Mouse (Mus musculus): ENCODE results near the gene Cyp2s1.

Cyp2s1 gene

GRCm38 (mm10) chr7:25816241-25816919 lies at the start of gene Cyp2s1:
Gene Cyp2s1 (minus strand): TSS chr7:25816913.
- peak; percentile 46 for DNase-seq (ENCODE audit: low spot score)

DNA sequence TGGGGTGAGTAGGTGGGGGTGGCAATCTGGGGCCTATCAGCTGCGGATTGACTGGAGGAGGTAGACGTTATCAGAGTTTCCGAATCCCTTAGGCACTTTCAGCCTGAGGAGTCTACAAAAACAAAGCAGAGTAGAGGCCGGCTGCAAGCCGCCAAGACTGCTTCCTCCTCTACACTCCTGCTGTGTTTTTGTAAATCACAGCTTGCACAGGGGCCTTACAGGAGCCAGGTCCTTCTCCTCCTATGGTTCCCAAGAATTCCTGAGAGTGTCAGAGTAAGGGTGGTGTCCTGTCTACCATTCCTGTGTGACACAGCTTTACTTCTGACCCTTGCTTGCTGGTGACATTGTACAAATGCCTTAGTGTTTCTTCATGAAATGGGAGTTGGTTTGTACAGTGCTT lies 48.1 kb upstream of the Cyp2s1 start:
- no peak for DNase-seq (ENCODE audit: low spot score)

GRCm38 (mm10) chr7:25863756-25864155 lies 47.0 kb upstream of the Cyp2s1 start:
- DNase-seq (ENCODE audit: low spot score), result no peak

DNA sequence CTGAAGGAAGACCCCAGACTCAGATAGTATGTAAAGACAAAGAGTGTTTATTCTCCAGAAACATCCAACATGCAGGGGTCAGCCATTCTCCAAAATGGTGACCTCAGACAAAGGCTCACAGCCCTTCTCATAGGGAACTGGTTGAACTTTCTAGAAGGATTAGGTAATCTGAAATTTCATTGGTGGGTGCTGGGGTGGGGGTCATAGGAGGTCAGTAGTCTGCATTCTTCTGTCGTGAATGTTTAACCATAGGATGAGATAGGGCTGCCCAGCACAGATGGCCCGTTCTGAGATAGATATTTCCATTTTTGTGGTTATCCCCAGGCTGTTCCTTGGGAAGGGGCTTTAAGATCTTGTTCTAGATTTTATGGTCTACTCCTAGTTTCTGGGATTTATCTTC lies 45.7 kb upstream of the Cyp2s1 start:
- DNase-seq (ENCODE audit: low spot score), result no peak

DNA sequence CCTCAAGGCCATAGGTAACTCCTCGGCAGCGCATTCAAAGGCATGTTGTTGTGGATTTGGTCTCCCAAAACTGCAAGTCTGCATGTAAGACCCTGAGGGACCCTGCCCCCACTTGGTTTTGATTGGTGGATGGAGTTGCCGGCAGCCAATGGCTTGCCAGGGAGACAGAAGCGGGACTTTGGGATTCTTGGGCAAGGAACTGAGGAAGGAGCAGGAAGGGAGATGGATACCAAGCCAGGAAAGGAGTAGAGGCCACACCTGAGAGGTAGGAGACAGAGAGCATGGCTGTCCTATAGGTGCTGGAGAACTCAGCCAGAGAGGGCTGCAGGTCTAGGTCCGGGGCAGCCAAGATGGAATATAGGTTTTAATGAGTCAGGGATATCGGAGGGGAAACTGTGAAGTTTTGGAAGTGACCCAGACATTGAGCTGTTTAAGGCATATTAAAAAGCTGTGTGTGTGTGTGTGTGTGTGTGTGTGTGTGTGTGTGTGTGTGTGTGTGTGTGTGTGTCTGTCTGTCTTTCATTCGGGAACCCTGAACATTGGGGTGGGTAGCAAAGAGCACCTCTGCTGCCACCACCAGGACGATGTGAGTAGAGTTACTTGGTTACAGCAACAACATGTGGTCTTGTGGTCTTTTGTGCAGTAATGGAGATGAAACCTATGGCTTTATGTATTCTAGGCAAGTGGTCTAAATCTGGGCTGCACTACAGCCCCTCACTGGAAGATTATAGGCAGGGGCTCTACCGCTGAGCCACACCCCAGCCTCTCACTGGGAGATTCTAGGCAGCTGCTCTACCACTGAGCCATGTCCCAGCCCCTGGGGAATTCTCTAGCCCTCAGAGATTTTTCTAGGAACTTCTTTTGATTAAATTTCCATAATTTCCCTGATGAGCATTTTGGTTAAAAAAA lies 43.5 kb upstream of the Cyp2s1 start:
- DNase-seq (ENCODE audit: low spot score), result peak; percentile 33

DNA sequence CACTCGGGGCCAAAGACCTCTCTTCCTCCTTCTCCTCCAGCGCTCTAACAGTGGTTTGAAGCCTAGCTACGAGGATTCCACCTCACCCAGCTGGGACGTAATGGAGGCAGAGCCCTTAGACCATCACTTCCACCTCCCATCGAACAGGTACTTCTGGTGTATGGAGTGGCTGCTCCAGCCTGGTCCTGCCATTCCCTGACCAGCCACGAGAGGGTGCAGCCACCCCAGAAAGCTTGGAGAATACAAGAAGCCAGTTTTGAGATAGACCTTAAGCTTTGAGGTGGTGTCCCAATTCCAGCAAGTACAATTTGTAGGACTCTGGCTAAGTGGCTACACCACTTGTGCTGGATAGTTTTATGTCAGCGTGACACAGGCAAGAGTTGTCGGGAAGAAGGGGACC lies 38.4 kb upstream of the Cyp2s1 start:
- no peak for DNase-seq (ENCODE audit: low spot score)

DNA sequence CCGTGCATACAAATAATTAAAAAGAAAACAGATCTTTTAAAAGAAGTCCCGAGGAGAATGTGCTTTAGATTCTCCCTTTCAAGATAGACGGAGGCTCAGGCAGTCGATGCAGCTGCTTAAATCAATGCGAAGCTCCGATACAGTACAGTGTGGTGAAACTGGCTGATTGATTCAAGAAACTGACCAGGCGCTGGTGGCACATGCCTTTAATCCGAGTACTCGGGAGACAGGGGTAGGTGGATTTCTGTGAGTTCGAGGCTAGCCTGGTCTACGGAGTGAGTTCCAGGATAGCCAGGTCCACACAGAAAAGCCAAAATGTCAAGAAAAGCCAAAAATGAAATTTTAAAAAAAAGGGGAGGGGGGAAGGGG lies 31.7 kb upstream of the Cyp2s1 start:
- DNase-seq (ENCODE audit: low spot score), result no peak

DNA sequence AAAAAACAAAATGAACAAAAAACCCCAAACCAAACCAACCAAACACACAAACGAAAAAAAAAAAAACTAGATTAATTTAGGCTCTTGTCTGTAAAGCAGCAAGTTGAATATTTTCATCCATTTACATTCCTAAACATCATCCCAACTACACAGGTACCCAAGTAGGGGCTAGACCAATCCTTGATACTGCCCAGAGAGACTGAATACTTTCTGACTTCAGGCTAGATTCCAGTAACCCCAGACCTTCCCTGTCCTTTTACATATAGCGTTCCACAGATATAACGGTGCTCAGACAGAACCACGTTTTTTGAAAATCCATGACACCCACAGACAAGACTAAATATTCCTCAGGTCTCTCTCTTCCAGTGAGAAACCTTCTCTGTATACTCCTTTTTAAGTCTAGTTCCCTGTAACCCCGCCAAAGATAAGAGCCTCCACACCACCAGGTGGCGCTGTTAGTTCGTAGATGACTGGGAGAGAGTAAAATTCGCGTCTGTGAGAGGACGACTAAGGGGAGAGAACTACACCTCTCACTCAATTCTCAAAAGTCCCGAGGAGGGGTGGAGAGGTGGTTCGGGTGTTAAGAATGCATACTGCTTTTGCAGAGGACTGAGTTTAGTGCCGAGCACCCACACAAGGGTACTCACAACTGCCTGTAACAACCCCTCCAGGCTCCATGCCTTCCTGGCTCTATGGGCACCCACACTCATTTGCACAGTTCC lies 31.2 kb upstream of the Cyp2s1 start:
- DNase-seq (ENCODE audit: low spot score), result no peak

GRCm38 (mm10) chr7:25844885-25845284 lies 28.2 kb upstream of the Cyp2s1 start:
- DNase-seq (ENCODE audit: low spot score), result no peak

DNA sequence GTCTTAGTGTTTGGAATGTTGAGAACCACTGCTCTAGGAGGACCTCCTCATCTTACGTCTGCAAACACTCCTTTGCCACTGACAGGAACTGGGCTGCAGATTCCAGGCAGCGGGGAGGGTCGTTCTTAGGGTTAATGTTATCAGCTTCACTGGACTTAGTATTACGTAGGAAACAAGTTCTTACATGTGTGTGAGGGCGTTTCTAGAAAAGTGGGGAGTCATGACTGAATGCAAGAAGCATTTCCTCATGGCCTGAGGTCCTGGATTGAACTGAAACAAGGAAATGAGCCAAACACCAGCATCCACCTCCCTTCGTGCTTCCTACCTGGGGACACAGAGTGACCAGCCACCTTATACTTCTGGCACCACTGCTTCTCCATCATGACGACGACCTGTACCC lies 27.7 kb upstream of the Cyp2s1 start:
- DNase-seq (ENCODE audit: low spot score), result no peak

DNA sequence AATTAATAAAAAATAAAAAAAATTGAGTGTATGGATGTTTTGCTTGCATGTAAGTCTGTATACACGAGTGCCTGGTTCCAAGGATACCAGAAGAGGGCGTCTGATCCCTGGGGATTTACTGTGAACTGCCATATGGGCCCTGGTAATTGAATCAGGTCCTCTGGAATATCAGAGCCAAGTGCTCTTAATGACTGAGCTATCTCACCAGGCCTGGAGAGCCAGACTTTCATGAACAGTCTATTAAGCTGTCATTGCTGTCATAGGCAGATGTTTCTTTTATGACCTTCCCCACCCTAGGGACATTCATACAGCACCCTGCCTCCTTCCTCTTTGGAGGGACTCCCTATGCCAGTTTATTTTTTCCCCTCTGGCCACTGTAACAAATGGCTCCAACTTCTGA lies 26.8 kb upstream of the Cyp2s1 start:
- peak; percentile 90 for DNase-seq (ENCODE audit: low spot score)

GRCm38 (mm10) chr7:25840908-25841307 lies 24.2 kb upstream of the Cyp2s1 start:
- DNase-seq (ENCODE audit: low spot score), result no peak

DNA sequence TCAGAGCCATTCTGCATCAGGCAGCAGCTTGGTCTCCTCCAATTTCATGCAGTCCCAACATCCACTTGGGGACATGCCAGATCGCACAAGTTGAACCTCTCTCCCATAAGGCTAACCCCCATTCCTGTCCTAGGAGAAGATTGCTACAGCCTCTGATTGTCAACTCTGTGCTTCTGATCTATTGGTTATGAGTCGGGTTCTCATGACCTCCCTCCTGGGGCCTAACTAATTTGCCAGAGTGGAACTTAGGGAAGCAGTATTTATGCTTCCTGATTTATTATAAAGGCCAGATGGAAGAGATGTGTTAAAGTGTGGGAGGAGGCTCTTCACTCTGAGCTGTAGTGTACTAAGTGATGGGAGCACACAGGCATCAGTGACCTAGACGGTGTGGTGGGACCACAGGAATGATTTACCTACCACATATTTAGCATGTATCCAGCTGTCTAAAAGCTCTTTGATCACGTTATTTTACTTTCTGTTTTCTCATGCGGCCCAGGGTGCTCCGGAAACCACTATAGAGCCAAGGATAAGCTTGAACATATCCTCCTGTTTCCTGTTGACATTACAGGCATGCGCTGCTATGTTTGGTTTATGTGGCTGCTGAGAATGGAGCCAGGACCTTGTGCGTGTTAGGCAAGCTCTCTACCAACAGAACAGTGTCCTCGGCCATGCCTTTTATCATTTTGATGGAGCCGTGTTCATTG lies 18.6 kb upstream of the Cyp2s1 start:
- DNase-seq (ENCODE audit: low spot score), result no peak

DNA sequence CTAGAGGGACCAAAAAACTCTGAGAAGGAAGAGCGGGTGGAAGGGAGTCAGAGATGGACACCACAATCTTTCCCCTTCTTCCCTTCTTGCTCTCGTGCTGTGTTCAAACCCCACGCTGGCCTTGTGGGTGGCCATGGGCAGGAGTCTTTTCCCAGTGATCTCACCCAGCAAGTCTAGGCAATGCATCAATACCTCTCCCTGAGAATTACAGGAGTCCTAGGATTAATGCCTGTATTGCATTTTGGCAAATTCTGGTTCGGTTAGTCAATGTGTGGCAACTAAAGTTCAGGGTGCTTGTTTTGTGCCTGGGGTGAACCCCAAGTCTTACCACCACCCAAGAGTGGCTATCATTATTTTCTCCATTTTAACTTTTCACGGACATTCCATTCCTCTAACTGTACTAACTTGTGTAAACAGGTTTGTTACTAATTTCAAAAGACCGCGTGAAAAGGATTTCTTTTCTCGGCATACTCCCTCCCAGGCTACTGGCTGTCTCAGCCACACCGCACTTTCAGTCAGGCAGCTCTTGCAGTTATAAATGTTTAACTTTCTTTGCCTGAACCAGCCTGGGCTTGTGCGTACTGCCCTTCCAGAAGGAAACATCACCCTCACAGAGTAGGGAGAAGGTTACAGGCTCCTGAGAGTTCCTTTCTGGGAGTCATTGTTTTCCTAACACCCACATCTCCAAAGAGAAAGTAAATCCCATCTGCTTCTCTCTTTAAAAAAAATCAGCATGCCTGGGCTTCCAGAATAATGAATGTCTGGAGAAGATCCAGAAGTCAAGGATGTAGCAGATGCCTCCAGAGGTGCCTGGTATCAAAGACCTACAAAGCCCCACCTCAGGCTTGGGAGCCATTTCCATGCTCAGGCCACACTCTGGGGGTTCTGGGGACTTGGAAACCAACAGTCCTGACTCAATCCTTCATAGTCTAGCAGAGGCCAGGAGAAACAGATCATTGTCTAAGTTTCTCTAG lies 15.1 kb upstream of the Cyp2s1 start:
- peak; percentile 41 for DNase-seq (ENCODE audit: low spot score)

DNA sequence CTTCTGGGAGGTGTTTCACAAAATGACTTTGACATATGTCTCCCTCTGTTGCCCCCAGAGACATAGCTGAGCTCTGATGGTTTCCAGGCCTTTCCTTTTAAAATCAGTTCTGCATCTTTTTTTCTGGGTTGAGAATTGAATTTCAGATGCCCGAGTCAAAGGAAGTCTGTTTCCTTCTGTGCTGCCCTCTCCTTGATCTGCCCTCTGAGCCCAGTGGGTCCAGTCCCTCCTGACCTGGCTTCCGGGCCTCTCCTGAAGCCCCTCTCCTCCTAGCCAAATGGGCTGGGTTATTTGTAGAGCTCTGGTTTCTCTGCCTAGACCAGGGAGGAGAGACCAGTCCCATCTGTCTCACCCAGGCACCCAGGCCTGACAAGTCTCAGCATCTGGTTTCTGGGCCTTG lies 13.5 kb upstream of the Cyp2s1 start:
- DNase-seq (ENCODE audit: low spot score), result peak; percentile 79

DNA sequence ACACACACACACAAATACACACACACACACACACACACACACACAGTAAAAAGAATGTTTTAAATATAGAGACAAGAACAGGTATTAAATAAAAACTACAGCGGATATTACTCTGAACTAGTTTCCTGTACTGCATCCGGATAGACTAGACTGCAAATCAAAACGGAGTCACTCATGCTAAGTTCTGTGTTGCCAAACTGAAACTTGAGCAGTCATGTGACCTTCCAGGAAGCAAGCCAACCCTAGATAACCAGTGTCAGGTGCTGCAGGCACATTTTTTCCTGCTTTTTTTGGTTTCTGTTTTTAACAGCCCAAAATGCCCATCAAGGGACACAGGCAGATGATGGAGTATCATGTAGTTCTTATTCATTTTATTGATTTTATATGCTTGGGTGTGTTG lies 10.5 kb upstream of the Cyp2s1 start:
- peak; percentile 44 for DNase-seq (ENCODE audit: low spot score)

DNA sequence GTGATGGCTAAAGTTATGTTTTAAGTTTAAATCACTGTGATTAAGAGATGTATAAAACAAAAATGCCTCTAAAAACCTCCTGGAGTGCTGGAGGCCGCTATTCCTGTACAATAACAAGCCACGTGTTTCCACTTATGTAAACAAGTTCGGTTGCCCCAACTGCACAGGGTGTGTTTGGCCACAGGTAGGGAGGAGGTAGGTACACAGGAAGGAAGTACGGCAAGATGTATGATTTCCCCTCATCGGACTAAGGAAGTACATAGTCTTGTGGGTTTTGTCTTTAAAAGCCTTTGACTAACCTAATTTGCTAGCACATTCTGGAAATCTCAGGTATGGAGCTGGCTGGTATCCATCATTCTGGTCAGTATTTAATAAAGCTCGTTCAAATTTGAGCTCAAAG lies 9.3 kb upstream of the Cyp2s1 start:
- DNase-seq (ENCODE audit: low spot score), result no peak

DNA sequence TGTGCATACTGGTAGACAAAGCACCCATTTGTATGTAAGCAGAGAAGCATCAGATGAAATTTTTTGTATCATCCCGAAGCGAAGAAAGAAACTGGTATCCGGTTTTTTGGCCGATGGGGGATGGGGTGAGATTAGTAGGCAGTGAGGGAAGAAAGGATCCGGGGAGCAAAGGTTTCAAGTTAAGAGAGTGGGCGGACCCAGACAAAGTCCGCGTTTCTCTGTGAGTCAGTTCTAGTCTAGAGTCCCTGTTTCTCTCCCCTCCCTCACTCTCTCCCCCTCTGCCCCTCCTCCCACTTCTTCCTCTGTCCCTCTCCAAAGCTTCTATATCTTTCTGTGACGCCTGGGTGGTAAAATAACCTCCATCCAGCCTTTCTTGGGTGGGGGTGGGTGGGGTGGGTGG lies 8.3 kb upstream of the Cyp2s1 start:
- DNase-seq (ENCODE audit: low spot score), result no peak

- no peak for DNase-seq (ENCODE audit: low spot score)
Observed at GRCm38 (mm10) chr7:25815571-25815970, 1.1 kb downstream of the Cyp2s1 start.

DNA sequence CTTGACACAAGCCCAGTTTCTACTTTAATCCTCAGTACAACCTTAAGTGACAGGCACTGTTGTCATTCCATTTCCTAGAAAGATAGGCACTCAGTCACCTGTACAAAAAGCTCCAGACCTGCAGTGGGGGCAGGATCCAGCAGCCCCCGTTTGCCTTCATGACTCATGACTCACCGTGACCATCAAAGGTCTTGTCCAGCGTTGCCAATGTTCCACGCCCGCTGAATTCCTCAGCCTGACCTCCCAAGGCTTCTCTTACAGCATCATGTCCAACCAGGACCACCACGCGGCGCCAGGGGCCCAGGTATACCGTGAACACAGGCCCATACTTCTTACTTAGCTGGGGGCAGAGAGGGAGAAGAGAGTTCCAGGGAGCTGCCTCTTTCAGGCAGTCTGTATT lies 2.0 kb downstream of the Cyp2s1 start:
- DNase-seq (ENCODE audit: low spot score), result no peak

DNA sequence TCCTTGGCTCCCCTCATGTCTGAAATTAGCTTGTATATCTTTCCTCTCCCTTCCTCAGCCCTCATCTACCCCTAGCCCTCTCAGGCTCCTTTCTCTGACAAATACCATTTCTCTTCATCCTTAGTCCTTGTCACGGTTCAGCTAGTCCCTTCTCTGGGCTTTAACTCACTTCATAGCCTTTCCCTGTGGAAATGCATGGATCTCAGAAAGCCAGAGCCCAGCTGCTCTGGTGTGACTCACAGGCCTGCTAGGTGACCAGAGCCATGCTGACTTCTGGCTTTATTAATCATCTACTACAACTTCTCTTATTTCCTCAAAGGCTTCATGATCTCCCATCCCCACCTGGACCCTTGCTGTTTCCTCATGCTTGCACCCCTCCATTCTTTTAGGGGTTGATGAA lies 4.5 kb downstream of the Cyp2s1 start:
- DNase-seq (ENCODE audit: low spot score), result peak; percentile 66

All from MN1 (cell line).